ENCODE assay signal across 8 mouse cellular contexts in the genomic region with DNA sequence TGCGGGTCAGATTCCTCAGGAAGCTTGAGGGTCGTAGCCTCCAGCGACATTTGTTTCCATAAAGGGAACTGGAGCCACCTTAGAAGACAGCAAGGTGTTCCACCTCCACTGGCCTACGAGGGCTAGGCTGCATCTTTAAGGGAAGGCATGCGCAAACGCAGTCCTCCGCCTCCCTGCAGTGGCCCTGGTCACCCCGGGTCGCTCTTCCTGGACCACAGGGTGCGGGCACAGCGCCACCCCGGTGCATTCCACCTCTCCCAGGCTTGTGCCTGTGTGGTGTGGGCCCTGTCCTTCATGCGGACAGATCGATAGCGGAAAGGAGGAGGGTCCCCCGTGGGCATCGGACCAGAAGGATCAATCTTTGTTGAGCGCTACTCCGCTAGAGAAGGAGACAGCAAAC. TPM values are rescaled to one million over a fixed set of nuclear protein-coding genes. Genes with fewer than 3 reads are reported as not detected.
DNase-seq lines count a peak whose midpoint lies in the region; ATAC-seq lines count a peak whose summit lies in the region.

No protein-coding gene starts in this region.

- ATAC-seq in hindbrain, embryonic 12.5 days (ENCODE audit: low FRiP score), result no peak
- ATAC-seq in midbrain, embryonic 13.5 days, result 0 out of 2 replicates have a peak, but pooled peaks have one; percentile 43

- no peaks in the 10 kb centered on the region for H3K27me3 ChIP-seq in hindbrain, embryonic 12.5 days
- no peaks in the 10 kb centered on the region for H3K27me3 ChIP-seq in midbrain, embryonic 13.5 days

- peak overlapping the region; percentile 21 for H3K4me3 ChIP-seq in hindbrain, embryonic 12.5 days
- peak overlapping the region; percentile 36 for H3K4me3 ChIP-seq in midbrain, embryonic 13.5 days (replicated peaks)

- DNase-seq in embryo, embryonic 9.5 days (ENCODE audit: extremely low spot score), result peak; percentile 14
- no peak for DNase-seq in embryo, embryonic 11 days
- peak; percentile 10 for DNase-seq in R1 (ENCODE audit: low read depth, low spot score)
- no peak for DNase-seq in cerebellum, adult 11-12 months
- DNase-seq in adrenal gland, postnatal 25 days, result no peak
- no peak for DNase-seq in lung, postnatal 14 days

- no peaks in the 10 kb centered on the region for H3K4me1 ChIP-seq in hindbrain, embryonic 12.5 days
- H3K4me1 ChIP-seq in midbrain, embryonic 13.5 days (replicated peaks), result no peaks in the 10 kb centered on the region

- no peak overlapping the region for H3K27ac ChIP-seq in hindbrain, embryonic 12.5 days
- no peak overlapping the region for H3K27ac ChIP-seq in midbrain, embryonic 13.5 days

- peak overlapping the region; percentile 41 for H3K4me2 ChIP-seq in hindbrain, embryonic 12.5 days (replicated peaks)
- peak overlapping the region; percentile 45 for H3K4me2 ChIP-seq in midbrain, embryonic 13.5 days (replicated peaks)

- H3K9ac ChIP-seq in hindbrain, embryonic 12.5 days, result no peak overlapping the region
- no peak overlapping the region for H3K9ac ChIP-seq in midbrain, embryonic 13.5 days (replicated peaks)

- H3K9me3 ChIP-seq in hindbrain, embryonic 12.5 days (replicated peaks), result no peaks in the 10 kb centered on the region
- no peaks in the 10 kb centered on the region for H3K9me3 ChIP-seq in midbrain, embryonic 13.5 days

- WGBS in hindbrain, embryonic 12.5 days, result 55% methylated on average over 19 of the region's 19 CpGs
- WGBS in midbrain, embryonic 13.5 days, result 58% methylated on average over 19 of the region's 19 CpGs

- no peaks in the 10 kb centered on the region for H3K36me3 ChIP-seq in hindbrain, embryonic 12.5 days
- H3K36me3 ChIP-seq in midbrain, embryonic 13.5 days, result no peaks in the 10 kb centered on the region

RNA-seq across cellular contexts. Expression of gene Pitx2, which starts 56.6 kb away (rescaled TPM):
- 6.5 and 8.3 TPM in 2 replicates for polyA plus RNA-seq in hindbrain, embryonic 12.5 days (2016; fragmentation: Nextera tagmentation; extraction: Ambion mirVana)
- polyA plus RNA-seq in midbrain, embryonic 13.5 days (2015; fragmentation: Nextera tagmentation; extraction: Ambion mirVana), result 59.2 and 101 TPM in 2 replicates
- total RNA-seq in adrenal gland, postnatal 25 days (2021), result 0.21 and 0.71 TPM in 2 replicates

Comparison
In these comparisons a context has a peak if more than half of its experiments do, and no peak if none do; other contexts are left out.
1. DNase-seq: peak in embryo, embryonic 9.5 days (single experiment) and R1 (single experiment); none in embryo, embryonic 11 days (single experiment), cerebellum, adult 11-12 months (single experiment), adrenal gland, postnatal 25 days (single experiment) and lung, postnatal 14 days (single experiment).